ENCODE assay signal across 8 mouse cellular contexts in the genomic region with DNA sequence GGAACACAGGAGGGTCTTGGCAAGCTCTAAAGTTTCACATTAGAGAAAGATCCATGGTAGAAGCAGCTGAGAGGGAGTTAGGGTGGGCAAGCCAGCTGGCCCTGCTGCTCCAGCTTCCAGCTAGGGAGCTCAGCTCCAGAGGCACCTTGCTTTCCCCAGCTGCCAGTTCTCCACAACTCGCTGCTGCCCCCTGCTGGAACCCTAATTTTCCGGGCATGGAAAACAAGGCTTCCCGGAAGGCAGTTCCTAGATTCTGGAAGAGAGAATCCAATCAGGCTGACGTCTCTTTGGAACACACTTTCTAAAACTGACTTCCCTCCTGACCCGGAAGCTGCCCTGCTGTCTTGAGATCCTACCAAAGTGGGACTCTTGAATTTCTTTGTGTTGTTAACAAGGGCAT. TPM values are rescaled to one million over a fixed set of nuclear protein-coding genes. Genes with fewer than 3 reads are reported as not detected.
DNase-seq lines count a peak whose midpoint lies in the region; ATAC-seq and TF ChIP-seq lines count a peak whose summit lies in the region.

No protein-coding gene starts in this region.

- no peak overlapping the region for H3K4me3 ChIP-seq in C2C12 (ENCODE audit: insufficient read depth, poor library complexity, severe bottlenecking)

- peaks cover 56% of the 10 kb centered on the region for H3K79me2 ChIP-seq in C2C12 (ENCODE audit: control insufficient read depth, insufficient read depth)

- H3K27me3 ChIP-seq in C2C12 (ENCODE audit: control insufficient read depth, insufficient read depth, insufficient read length) (no peaks in the 10 kb centered on the region), Patski (no peaks in the 10 kb centered on the region)

- in situ Hi-C loops in Patski (cut with MboI; ENCODE audit: low pct_unique_long_range_greater_than_20kb): loop anchor here (5.0 to 10.0 kb wide), 3 partner anchors 65 to 242 kb away; a partner anchor contains a TSS

- TF ChIP-seq CTCF in C2C12 (IDR thresholded peaks at IDR 0.05; ENCODE audit: control insufficient read depth, insufficient read depth, insufficient read length): peak; percentile 56
- peak; percentile 95 for TF ChIP-seq CTCF in Patski (IDR thresholded peaks at IDR 0.05)

- CTCF ChIA-PET in Patski (lab: Charles Lee): interaction anchor here (0.6 to 3.6 kb wide), 26 partner anchors 10 to 245 kb away, joined by 3 to 17 read pairs (median 4); a partner anchor contains a TSS

- DNase-seq in Patski (ENCODE audit: low read depth, low spot score): no peak
- DNase-seq in cerebellum, postnatal 36 days: peak; percentile 93 to 96
- peak; percentile 83 to 88 for DNase-seq in gastrocnemius, adult 8-10 months (ENCODE audit: low spot score in 2 of 2)
- DNase-seq in kidney, postnatal 4 days: peak; percentile 96 to 99
- DNase-seq in lung, adult 18-20 months: peak; percentile 86 to 91
- peak; percentile 86 for DNase-seq in retina, postnatal 7 days (ENCODE audit: low read depth, low spot score)
- peak; percentile 78 to 89 for DNase-seq in urinary bladder, adult 18-20 months (ENCODE audit: low spot score in 2 of 2)

- no peak overlapping the region for H3ac ChIP-seq in C2C12 (ENCODE audit: control insufficient read depth, insufficient read length, low read depth)

- H3K36me3 ChIP-seq in C2C12 (ENCODE audit: control insufficient read depth, insufficient read depth): peaks cover 76% of the 10 kb centered on the region

- H3K79me3 ChIP-seq in C2C12 (ENCODE audit: low read depth): peaks cover 35% of the 10 kb centered on the region

- ATAC-seq in Patski: no peak

- POLR2A ChIA-PET in Patski (lab: Charles Lee): interaction anchor here (0.5 to 2.2 kb wide), 4 partner anchors 18 to 242 kb away, joined by 3 to 8 read pairs (median 3); a partner anchor contains a TSS

TF ChIP-seq in C2C12, 6 proteins besides CTCF, POLR2A, EP300 and RAD21:
- TF ChIP-seq MYOD1 (IDR thresholded peaks at IDR 0.05; ENCODE audit: control insufficient read depth, insufficient read length, low read depth): no peak
- TF ChIP-seq MAX (IDR thresholded peaks at IDR 0.05): peak; percentile 34
- no peak for TF ChIP-seq USF1 (IDR thresholded peaks at IDR 0.05; ENCODE audit: low read depth)
TF ChIP-seq in C2C12: peak in this region for 1.

RNA-seq across cellular contexts. Expression of a gene that starts 13.4 kb away (rescaled TPM):
- 418 TPM for polyA plus RNA-seq in C2C12 (2012; fragmentation: generic; extraction: Trizol)
- 211 TPM for polyA plus RNA-seq in Patski (2021)
- total RNA-seq in gastrocnemius, adult 8-10 months (2022): 100 to 1,000 TPM; 125 to 153 (median 134) TPM

RNA-seq across cellular contexts. Expression of a gene that starts 17.9 kb away (rescaled TPM):
- polyA plus RNA-seq in C2C12 (2012; fragmentation: generic; extraction: Trizol) (36.1 TPM), Patski (2021) (152 TPM)
- 10 to 100 TPM; 32.9 to 41.1 (median 37.5) TPM for total RNA-seq in gastrocnemius, adult 8-10 months (2022)

RNA-seq across cellular contexts. Expression of a gene that starts 52.0 kb away (rescaled TPM):
- polyA plus RNA-seq in C2C12 (2012; fragmentation: generic; extraction: Trizol) (22.8 TPM), Patski (2021) (141 TPM)
- total RNA-seq in gastrocnemius, adult 8-10 months (2022): 10 to 100 TPM; 62.0 to 79.8 (median 66.8) TPM
